Comparison of ENCODE assay signal across 8 mouse cellular contexts in the genomic region with DNA sequence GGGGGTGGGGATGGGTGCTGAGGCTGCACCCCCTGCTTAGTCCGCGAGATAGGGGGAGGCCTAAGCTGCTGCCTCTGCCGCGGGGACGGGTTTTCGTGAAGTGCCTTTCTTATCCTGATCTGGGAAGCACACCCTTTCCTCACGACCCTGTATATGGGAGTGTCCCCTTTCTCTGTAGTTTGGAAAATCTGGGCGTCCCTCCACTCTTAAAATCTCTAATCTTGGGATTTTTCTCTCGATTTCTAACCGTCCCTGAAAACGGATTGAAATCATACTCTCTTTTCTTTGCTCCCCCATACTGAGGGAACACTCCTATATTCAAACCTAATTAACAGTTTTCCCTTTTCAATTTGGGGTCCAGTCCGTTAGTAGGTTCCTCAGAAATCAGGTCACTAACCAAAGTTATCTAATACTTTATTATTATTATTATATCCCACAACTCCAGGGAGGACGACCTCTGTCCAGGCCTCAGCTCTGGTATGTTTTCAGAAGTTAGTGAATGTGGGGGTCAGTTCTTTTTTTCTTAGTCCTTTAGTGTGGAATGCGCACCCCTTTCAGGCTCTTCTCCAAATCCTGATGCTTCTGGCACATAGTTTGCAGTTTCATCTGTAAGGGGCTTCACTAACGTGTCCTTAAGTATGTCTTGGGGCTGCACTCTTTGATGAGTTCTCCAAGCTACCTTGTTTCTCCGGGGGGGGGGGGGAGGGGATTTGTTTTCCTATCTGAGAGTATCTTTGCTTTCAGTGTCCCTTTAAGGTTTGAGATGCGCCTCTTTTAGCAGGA. TPM values are rescaled to one million over a fixed set of nuclear protein-coding genes. Genes with fewer than 3 reads are reported as not detected.
DNase-seq lines count a peak whose midpoint lies in the region; ATAC-seq and TF ChIP-seq lines count a peak whose summit lies in the region.

No protein-coding gene starts in this region.

- peaks cover 17% of the 10 kb centered on the region for H3K4me1 ChIP-seq in liver, adult 2 months (ENCODE audit: control insufficient read depth, insufficient read depth, low read length)
- H3K4me1 ChIP-seq in embryonic facial prominence, embryonic 14.5 days (ENCODE audit: control insufficient read depth, insufficient read depth, low read length) = peaks cover 17% of the 10 kb centered on the region
- H3K4me1 ChIP-seq in intestine, postnatal 0 days (replicated peaks; ENCODE audit: control insufficient read depth, insufficient read depth, low read length) = no peaks in the 10 kb centered on the region
- peaks cover 37% of the 10 kb centered on the region for H3K4me1 ChIP-seq in neural tube, embryonic 15.5 days

- TF ChIP-seq CTCF in liver, adult 2 months (IDR thresholded peaks at IDR 0.05; ENCODE audit: low read depth, low read length) = no peak
- no peak for TF ChIP-seq CTCF in intestine, postnatal 0 days (IDR thresholded peaks at IDR 0.05; ENCODE audit: low read depth)

- no peak; the same call in 1 of the 2 replicates for ATAC-seq in embryonic facial prominence, embryonic 14.5 days (ENCODE audit: low read depth)
- no peak for ATAC-seq in intestine, postnatal 0 days
- ATAC-seq in neural tube, embryonic 15.5 days (ENCODE audit: low FRiP score) = peak; percentile 53; the same call in 1 of the 2 replicates

- H3K27ac ChIP-seq in liver, adult 2 months (replicated peaks; ENCODE audit: insufficient read depth, low read depth, low read length) = peak overlapping the region; percentile 45
- H3K27ac ChIP-seq in embryonic facial prominence, embryonic 14.5 days (replicated peaks; ENCODE audit: low read depth, low read length) = peak overlapping the region; percentile 94
- H3K27ac ChIP-seq in intestine, postnatal 0 days (ENCODE audit: low read depth, low read length) = peak overlapping the region; percentile 94
- H3K27ac ChIP-seq in neural tube, embryonic 15.5 days (replicated peaks) = peak overlapping the region; percentile 98

- DNase-seq in liver, adult 2 months (ENCODE audit: extremely low read depth, low read depth, low spot score) = no peak
- DNase-seq in liver = no peak
- DNase-seq in embryonic facial prominence, embryonic 14.5 days (ENCODE audit: low spot score) = no peak
- DNase-seq in frontal cortex, postnatal 25 days (ENCODE audit: low spot score in 2 of 2) = no peak
- DNase-seq in frontal cortex, postnatal 10 days (ENCODE audit: low spot score in 2 of 2) = no peak
- no peak for DNase-seq in Muller cell, postnatal 12 days (ENCODE audit: inconsistent ontology term)

- H3K36me3 ChIP-seq in liver, adult 2 months (ENCODE audit: control insufficient read depth, insufficient read depth, low read length) = no peaks in the 10 kb centered on the region
- H3K36me3 ChIP-seq in embryonic facial prominence, embryonic 14.5 days (ENCODE audit: control insufficient read depth, insufficient read depth, low read length) = peaks cover 14% of the 10 kb centered on the region; the same call in 1 of the 2 replicates
- H3K36me3 ChIP-seq in intestine, postnatal 0 days (ENCODE audit: control insufficient read depth, insufficient read depth) = no peaks in the 10 kb centered on the region
- peaks cover 4% of the 10 kb centered on the region; the same call in 1 of the 2 replicates for H3K36me3 ChIP-seq in neural tube, embryonic 15.5 days

- H3K79me2 ChIP-seq in liver, adult 2 months (ENCODE audit: control insufficient read depth, insufficient read depth, low read length) = peaks cover 14% of the 10 kb centered on the region; the same call in 1 of the 2 replicates

- peak overlapping the region; percentile 65 for H3K4me2 ChIP-seq in embryonic facial prominence, embryonic 14.5 days (ENCODE audit: low read depth, low read length)
- H3K4me2 ChIP-seq in intestine, postnatal 0 days (replicated peaks; ENCODE audit: low read depth) = peak overlapping the region; percentile 88
- peak overlapping the region; percentile 67 for H3K4me2 ChIP-seq in neural tube, embryonic 15.5 days

- H3K27me3 ChIP-seq in liver, adult 2 months (ENCODE audit: control insufficient read depth, insufficient read depth, low read length) = no peaks in the 10 kb centered on the region
- H3K27me3 ChIP-seq in embryonic facial prominence, embryonic 14.5 days (replicated peaks; ENCODE audit: control insufficient read depth, insufficient read depth, low read length) = no peaks in the 10 kb centered on the region
- H3K27me3 ChIP-seq in intestine, postnatal 0 days (replicated peaks; ENCODE audit: control insufficient read depth, insufficient read depth, low read length) = no peaks in the 10 kb centered on the region
- H3K27me3 ChIP-seq in neural tube, embryonic 15.5 days (replicated peaks) = no peaks in the 10 kb centered on the region

- WGBS in liver, adult 2 months = 6% methylated on average over 17 of the region's 17 CpGs
- 4% methylated on average over 15 of the region's 17 CpGs for WGBS in embryonic facial prominence, embryonic 14.5 days
- WGBS in intestine, postnatal 0 days = 6% methylated on average over 17 of the region's 17 CpGs
- WGBS in neural tube, embryonic 15.5 days = 7% methylated on average over 17 of the region's 17 CpGs

- H3K9ac ChIP-seq in liver, adult 2 months (ENCODE audit: low read depth, low read length) = peak overlapping the region; percentile 70
- H3K9ac ChIP-seq in embryonic facial prominence, embryonic 14.5 days (ENCODE audit: low read depth, low read length) = peak overlapping the region; percentile 85
- H3K9ac ChIP-seq in intestine, postnatal 0 days (ENCODE audit: low read depth, low read length) = peak overlapping the region; percentile 65
- peak overlapping the region; percentile 88 for H3K9ac ChIP-seq in neural tube, embryonic 15.5 days (replicated peaks)

- no peak for TF ChIP-seq POLR2A in liver, adult 2 months (IDR thresholded peaks at IDR 0.05; ENCODE audit: extremely low read depth, insufficient read depth, low read length)

- peak overlapping the region; percentile 80 for H3K4me3 ChIP-seq in liver, adult 2 months (ENCODE audit: insufficient read depth, low read depth, low read length)
- H3K4me3 ChIP-seq in embryonic facial prominence, embryonic 14.5 days (ENCODE audit: low read depth, low read length) = peak overlapping the region; percentile 63
- H3K4me3 ChIP-seq in intestine, postnatal 0 days (ENCODE audit: low read depth, low read length) = peak overlapping the region; percentile 58
- H3K4me3 ChIP-seq in neural tube, embryonic 15.5 days (replicated peaks) = peak overlapping the region; percentile 87

- H3K9me3 ChIP-seq in embryonic facial prominence, embryonic 14.5 days (ENCODE audit: control insufficient read depth, low read length) = no peaks in the 10 kb centered on the region
- no peaks in the 10 kb centered on the region for H3K9me3 ChIP-seq in intestine, postnatal 0 days (ENCODE audit: control insufficient read depth)
- no peaks in the 10 kb centered on the region for H3K9me3 ChIP-seq in neural tube, embryonic 15.5 days (replicated peaks)

RNA-seq across cellular contexts. Expression of gene Phf20, which starts 1.1 kb away (rescaled TPM):
- 5.6 and 6.2 TPM in 2 replicates for total RNA-seq in liver, adult 2 months (2014; rRNA removed)
- polyA plus RNA-seq in liver, adult 2 months (2012; rRNA removed) = 2.9 and 3.1 TPM in 2 replicates
- polyA plus RNA-seq in embryonic facial prominence, embryonic 14.5 days (2014; fragmentation: Nextera tagmentation; extraction: Ambion mirVana) = 69.8 and 76.1 TPM in 2 replicates
- polyA plus RNA-seq in intestine, postnatal 0 days (2015; fragmentation: Nextera tagmentation; extraction: Ambion mirVana) = 20.9 and 24.2 TPM in 2 replicates
- 122 and 130 TPM in 2 replicates for polyA plus RNA-seq in neural tube, embryonic 15.5 days (2015; fragmentation: Nextera tagmentation; extraction: Ambion mirVana)

RNA-seq across cellular contexts. Expression of gene Rbm39, which starts 17.3 kb away (rescaled TPM):
- total RNA-seq in liver, adult 2 months (2014; rRNA removed) = 188 and 219 TPM in 2 replicates
- polyA plus RNA-seq in liver, adult 2 months (2012; rRNA removed) = 19.9 and 22.7 TPM in 2 replicates
- 561 and 619 TPM in 2 replicates for polyA plus RNA-seq in embryonic facial prominence, embryonic 14.5 days (2014; fragmentation: Nextera tagmentation; extraction: Ambion mirVana)
- polyA plus RNA-seq in intestine, postnatal 0 days (2015; fragmentation: Nextera tagmentation; extraction: Ambion mirVana) = 326 and 348 TPM in 2 replicates
- polyA plus RNA-seq in neural tube, embryonic 15.5 days (2015; fragmentation: Nextera tagmentation; extraction: Ambion mirVana) = 420 and 462 TPM in 2 replicates

RNA-seq across cellular contexts. Expression of gene Nfs1, which starts 53.3 kb away (rescaled TPM):
- total RNA-seq in liver, adult 2 months (2014; rRNA removed) = 71.1 and 75.1 TPM in 2 replicates
- polyA plus RNA-seq in liver, adult 2 months (2012; rRNA removed) = 67.4 and 71.5 TPM in 2 replicates
- polyA plus RNA-seq in embryonic facial prominence, embryonic 14.5 days (2014; fragmentation: Nextera tagmentation; extraction: Ambion mirVana) = 36.0 and 40.8 TPM in 2 replicates
- polyA plus RNA-seq in intestine, postnatal 0 days (2015; fragmentation: Nextera tagmentation; extraction: Ambion mirVana) = 41.1 and 44.8 TPM in 2 replicates
- polyA plus RNA-seq in neural tube, embryonic 15.5 days (2015; fragmentation: Nextera tagmentation; extraction: Ambion mirVana) = 29.6 and 40.3 TPM in 2 replicates

RNA-seq across cellular contexts. Expression of gene Romo1, which starts 53.5 kb away (rescaled TPM):
- total RNA-seq in liver, adult 2 months (2014; rRNA removed) = 139 and 152 TPM in 2 replicates
- polyA plus RNA-seq in liver, adult 2 months (2012; rRNA removed) = 247 and 252 TPM in 2 replicates
- polyA plus RNA-seq in embryonic facial prominence, embryonic 14.5 days (2014; fragmentation: Nextera tagmentation; extraction: Ambion mirVana) = 411 and 416 TPM in 2 replicates
- 424 and 433 TPM in 2 replicates for polyA plus RNA-seq in intestine, postnatal 0 days (2015; fragmentation: Nextera tagmentation; extraction: Ambion mirVana)
- polyA plus RNA-seq in neural tube, embryonic 15.5 days (2015; fragmentation: Nextera tagmentation; extraction: Ambion mirVana) = 444 and 463 TPM in 2 replicates

Comparison
In these comparisons a context has a peak if more than half of its experiments do, and no peak if none do; other contexts are left out.
1. H3K27ac ChIP-seq: peak in every context shown above with its lines; median percentile 98 in neural tube, embryonic 15.5 days; 94 in embryonic facial prominence, embryonic 14.5 days; 94 in intestine, postnatal 0 days; 45 in liver, adult 2 months.
2. RNA of gene Rbm39, which starts 17.3 kb away (polyA plus RNA-seq): 561 to 619 TPM in embryonic facial prominence, embryonic 14.5 days, 420 to 462 TPM in neural tube, embryonic 15.5 days and 326 to 348 TPM in intestine, postnatal 0 days; 19.9 to 22.7 TPM in liver, adult 2 months; every median in the first group is over 10 times any median in the second.
3. Peak in every context shown above with its lines, with median percentiles within 50 percentile points of each other: H3K4me3 ChIP-seq, H3K9ac ChIP-seq and H3K4me2 ChIP-seq.